Mouse (Mus musculus): Measurements from ENCODE around the gene Mybpc2.

Gene Mybpc2

GRCm38 (mm10) chr7:44463556-44464225 lies 60.8 kb downstream of the Mybpc2 start:
- no peak for DNase-seq (ENCODE audit: low read depth, low spot score)

DNA sequence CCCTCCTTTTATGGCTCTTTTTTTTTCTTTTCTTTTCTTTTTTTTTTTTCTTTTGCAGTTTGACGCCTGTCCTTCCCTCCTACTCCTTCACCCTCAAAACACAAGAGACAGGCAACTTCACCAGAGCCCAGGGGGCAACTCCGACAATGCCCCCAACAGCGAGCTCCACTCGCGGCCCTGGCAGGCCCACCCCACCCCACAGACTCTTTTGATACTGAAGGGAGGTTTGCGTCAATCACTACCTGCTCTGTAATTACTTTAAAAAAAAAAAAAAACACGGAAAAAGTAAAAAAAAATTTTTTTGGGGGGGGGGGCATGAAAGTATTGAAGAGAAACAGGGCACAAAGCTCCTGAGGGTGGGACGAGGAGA lies 61.4 kb downstream of the Mybpc2 start:
- DNase-seq (ENCODE audit: low read depth, low spot score): no peak

- DNase-seq (ENCODE audit: low read depth, low spot score): peak; percentile 51
Observed at GRCm38 (mm10) chr7:44462218-44463055, 62.0 kb downstream of the Mybpc2 start.

DNA sequence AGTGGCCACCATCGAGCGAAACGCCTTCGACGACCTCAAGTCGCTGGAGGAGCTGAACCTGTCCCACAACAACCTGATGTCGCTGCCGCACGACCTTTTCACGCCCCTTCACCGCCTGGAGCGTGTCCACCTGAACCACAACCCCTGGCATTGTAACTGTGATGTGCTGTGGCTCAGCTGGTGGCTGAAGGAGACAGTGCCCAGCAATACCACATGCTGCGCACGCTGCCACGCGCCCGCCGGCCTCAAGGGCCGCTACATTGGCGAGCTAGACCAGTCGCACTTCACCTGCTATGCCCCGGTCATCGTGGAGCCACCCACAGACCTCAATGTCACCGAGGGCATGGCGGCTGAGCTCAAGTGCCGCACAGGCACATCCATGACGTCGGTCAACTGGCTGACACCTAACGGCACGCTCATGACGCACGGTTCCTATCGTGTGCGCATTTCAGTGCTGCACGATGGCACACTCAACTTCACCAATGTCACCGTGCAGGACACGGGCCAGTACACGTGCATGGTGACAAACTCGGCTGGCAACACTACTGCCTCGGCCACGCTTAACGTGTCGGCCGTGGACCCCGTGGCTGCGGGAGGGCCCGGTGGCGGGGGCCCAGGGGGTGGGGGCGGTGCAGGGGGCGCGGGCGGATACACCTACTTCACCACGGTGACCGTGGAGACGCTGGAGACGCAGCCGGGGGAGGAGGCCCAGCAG lies 62.8 kb downstream of the Mybpc2 start:
- no peak for DNase-seq (ENCODE audit: low read depth, low spot score)

DNA sequence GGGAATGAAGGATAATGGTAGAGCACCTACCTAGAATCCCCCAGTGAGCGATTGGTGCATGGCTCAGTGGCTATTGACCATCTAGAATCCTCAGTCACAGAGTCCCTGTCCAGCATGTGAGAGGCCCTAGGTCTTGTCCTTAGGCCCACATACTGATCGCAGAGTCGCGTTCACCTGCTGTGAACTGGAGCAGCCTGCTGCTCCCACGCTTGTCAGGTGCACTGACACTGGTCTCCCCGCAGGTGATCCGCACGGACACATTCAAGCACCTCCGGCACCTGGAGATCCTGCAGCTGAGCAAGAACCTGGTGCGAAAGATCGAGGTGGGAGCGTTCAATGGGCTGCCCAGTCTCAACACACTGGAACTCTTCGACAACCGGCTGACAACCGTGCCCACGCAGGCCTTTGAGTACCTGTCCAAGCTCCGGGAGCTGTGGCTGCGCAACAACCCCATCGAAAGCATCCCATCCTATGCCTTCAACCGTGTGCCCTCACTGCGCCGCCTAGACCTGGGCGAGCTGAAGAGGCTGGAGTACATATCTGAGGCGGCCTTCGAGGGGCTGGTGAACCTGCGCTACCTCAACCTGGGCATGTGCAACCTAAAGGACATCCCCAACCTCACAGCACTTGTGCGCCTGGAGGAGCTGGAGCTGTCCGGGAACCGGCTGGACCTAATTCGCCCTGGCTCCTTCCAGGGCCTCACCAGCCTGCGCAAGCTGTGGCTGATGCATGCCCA lies 63.5 kb downstream of the Mybpc2 start:
- DNase-seq (ENCODE audit: low read depth, low spot score): no peak

DNA sequence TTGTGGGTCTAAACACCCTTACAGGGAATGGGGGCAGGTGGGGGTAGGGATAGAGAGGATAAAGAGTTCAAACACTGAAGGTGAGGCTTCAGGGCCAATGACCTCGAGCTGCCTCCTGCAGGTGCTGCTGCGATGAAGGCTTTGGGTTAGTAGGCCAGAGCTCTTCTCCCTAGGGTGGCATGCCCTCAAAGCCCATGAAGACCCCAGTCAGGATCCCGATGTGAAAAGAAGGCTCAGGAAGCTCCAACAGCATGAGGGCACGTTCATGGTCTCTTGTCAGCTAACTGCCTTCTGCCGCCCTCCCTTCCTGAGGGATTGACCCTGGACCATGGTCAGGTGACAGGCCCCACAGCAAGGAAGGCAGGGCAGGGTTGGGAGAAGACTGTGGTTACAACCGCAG lies 64.4 kb downstream of the Mybpc2 start:
- DNase-seq (ENCODE audit: low read depth, low spot score): no peak

DNA sequence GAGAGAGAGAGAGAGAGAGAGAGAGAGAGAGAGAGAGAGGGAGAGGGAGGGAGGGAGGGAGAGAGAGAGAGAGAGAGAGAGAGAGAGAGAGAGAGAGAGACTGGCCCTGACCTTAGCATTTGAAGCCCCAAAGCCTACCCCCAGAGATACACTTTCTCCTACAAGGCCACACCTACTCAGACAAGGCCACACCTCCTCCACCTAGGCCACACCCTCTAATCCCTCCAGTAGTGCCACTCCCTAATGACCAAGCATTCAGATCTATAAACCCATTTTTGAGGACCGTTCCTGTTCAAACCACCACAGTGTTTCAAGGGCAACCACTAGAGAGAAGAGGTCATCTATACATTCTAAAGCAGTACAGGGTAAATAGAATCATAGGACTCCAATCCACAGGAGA lies 68.2 kb downstream of the Mybpc2 start:
- no peak for DNase-seq (ENCODE audit: low read depth, low spot score)

DNA sequence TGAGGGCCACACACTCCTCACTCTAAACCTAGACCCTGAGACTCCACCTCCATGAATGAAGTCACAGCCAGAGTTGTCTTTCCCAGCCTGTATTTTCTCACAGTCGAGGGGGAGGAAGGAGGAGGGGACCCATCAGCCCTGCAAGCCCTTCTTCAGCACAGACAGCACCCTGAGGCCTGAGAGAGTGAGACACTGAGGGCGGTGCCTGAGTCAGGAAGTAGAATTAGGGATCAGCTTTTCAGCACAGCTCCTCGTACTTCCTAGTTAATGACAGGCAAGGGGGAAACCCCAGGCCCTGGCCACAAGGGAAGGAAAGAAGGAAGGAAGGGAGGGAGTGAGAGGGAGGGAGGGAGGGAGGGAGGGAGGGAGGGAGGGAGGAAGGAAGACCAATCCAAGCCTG lies 71.2 kb downstream of the Mybpc2 start:
- DNase-seq (ENCODE audit: low read depth, low spot score): no peak

Measured in embryo, embryonic 11.5 days (tissue).